In genomic region chr11:32531871-32532764, GRCm38 (mm10) we compare ENCODE assay signal across 8 mouse cellular contexts. TPM values are rescaled to one million over a fixed set of nuclear protein-coding genes. Genes with fewer than 3 reads are reported as not detected.
DNase-seq lines count a peak whose midpoint lies in the region; ATAC-seq and TF ChIP-seq lines count a peak whose summit lies in the region.

Efcab9 (minus strand) TSS chr11:32532081.

- peak within 1 kb of the TSS; percentile 24; the same call in 1 of the 2 replicates for H3K27ac ChIP-seq in liver, adult 2 months (replicated peaks; ENCODE audit: insufficient read depth, low read depth, low read length)
- H3K27ac ChIP-seq in hindbrain, embryonic 15.5 days (replicated peaks) = no peak within 1 kb of the TSS

- peak within 1 kb of the TSS; percentile 92 for H3K4me2 ChIP-seq in hindbrain, embryonic 15.5 days

- WGBS in liver, adult 2 months = 8% methylated on average over 33 of the region's 33 CpGs
- WGBS in hindbrain, embryonic 15.5 days = 6% methylated on average over 33 of the region's 33 CpGs

- no peak for ATAC-seq in hindbrain, embryonic 15.5 days (ENCODE audit: low FRiP score, low read depth)
- ATAC-seq in megakaryocyte-erythroid progenitor cell, adult 5-6 weeks (replicated peaks; ENCODE audit: low FRiP score, low TSS enrichment, poor library complexity, severe bottlenecking) = no peak

- H3K27me3 ChIP-seq in liver, adult 2 months (ENCODE audit: control insufficient read depth, insufficient read depth, low read length) = peaks cover 2% of the 10 kb centered on the region; the same call in 1 of the 2 replicates
- H3K27me3 ChIP-seq in hindbrain, embryonic 15.5 days = peaks cover 8% of the 10 kb centered on the region

- H3K9ac ChIP-seq in liver, adult 2 months (ENCODE audit: low read depth, low read length) = peak within 1 kb of the TSS; percentile 74
- peak within 1 kb of the TSS; percentile 66 for H3K9ac ChIP-seq in hindbrain, embryonic 15.5 days

- no peak for DNase-seq in liver, adult 2 months (ENCODE audit: extremely low read depth, low read depth, low spot score)
- no peak for DNase-seq in liver
- DNase-seq in embryo, embryonic 9.5 days (ENCODE audit: extremely low spot score) = peak; percentile 36
- peak; percentile 22 for DNase-seq in naive thymus-derived CD4-positive, alpha-beta T cell, adult 2 months (ENCODE audit: low read depth)
- DNase-seq in gastrocnemius, adult 8-10 months (ENCODE audit: low spot score in 2 of 2) = no peak
- DNase-seq in kidney, adult 9 months = no peak

- TF ChIP-seq POLR2A in liver, adult 2 months (IDR thresholded peaks at IDR 0.05; ENCODE audit: extremely low read depth, insufficient read depth, low read length) = no peak

- H3K36me3 ChIP-seq in liver, adult 2 months (ENCODE audit: control insufficient read depth, insufficient read depth, low read length) = no peaks in the 10 kb centered on the region
- no peaks in the 10 kb centered on the region for H3K36me3 ChIP-seq in hindbrain, embryonic 15.5 days

- H3K4me1 ChIP-seq in liver, adult 2 months (ENCODE audit: control insufficient read depth, insufficient read depth, low read length) = peaks cover 1% of the 10 kb centered on the region; the same call in 1 of the 2 replicates
- H3K4me1 ChIP-seq in hindbrain, embryonic 15.5 days (replicated peaks) = peaks cover 24% of the 10 kb centered on the region

- H3K79me2 ChIP-seq in liver, adult 2 months (ENCODE audit: control insufficient read depth, insufficient read depth, low read length) = no peaks in the 10 kb centered on the region

- no peak for TF ChIP-seq CTCF in liver, adult 2 months (IDR thresholded peaks at IDR 0.05; ENCODE audit: low read depth, low read length)

- peak within 1 kb of the TSS; percentile 81 for H3K4me3 ChIP-seq in liver, adult 2 months (ENCODE audit: insufficient read depth, low read depth, low read length)
- peak within 1 kb of the TSS; percentile 58 for H3K4me3 ChIP-seq in hindbrain, embryonic 15.5 days

- H3K9me3 ChIP-seq in hindbrain, embryonic 15.5 days = no peaks in the 10 kb centered on the region

RNA-seq across cellular contexts. Expression of gene Efcab9, which starts in this region (rescaled TPM):
- total RNA-seq in liver, adult 2 months (2014; rRNA removed) = 0.34 TPM in 1 of 2 replicates, not detected in the other
- not detected in 2 replicates for polyA plus RNA-seq in liver, adult 2 months (2012; rRNA removed)
- 0.25 and 0.63 TPM in 2 replicates for polyA plus RNA-seq in hindbrain, embryonic 15.5 days (2015; fragmentation: Nextera tagmentation; extraction: Ambion mirVana)
- 1 to 10 TPM in 3 of 4 experiments, under 1 TPM in 1; 0.74 to 1.7 (median 1.3) TPM for total RNA-seq in gastrocnemius, adult 8-10 months (2022)
- not detected in 2 replicates for total RNA-seq in megakaryocyte-erythroid progenitor cell, adult 5-6 weeks (2014; fragmentation: Nextera tagmentation)
- total RNA-seq in megakaryocyte-erythroid progenitor cell, adult 5-6 weeks (2017) = not detected in 2 replicates

Comparison
In these comparisons a context has a peak if more than half of its experiments do, and no peak if none do; other contexts are left out.
1. DNase-seq: peak in embryo, embryonic 9.5 days (single experiment) and naive thymus-derived CD4-positive, alpha-beta T cell, adult 2 months (single experiment); none in liver, adult 2 months (single experiment), liver (single experiment), gastrocnemius, adult 8-10 months (0 of 2) and kidney, adult 9 months (single experiment).